Mouse (Mus musculus) retina, embryonic 14.5 days (tissue): Measurements from ENCODE around the gene Hoxb9.

Experiments used
- DNase-seq: peaks from one replicate; pipeline ENCODE4 v3.0.0-alpha.2; 2015; ENCODE audit warnings: low spot score

The Hoxb9 gene

GRCm38 (mm10) chr11:96284774-96285734, 13.8 kb downstream of the Hoxb9 start:
- no peak for DNase-seq

GRCm38 (mm10) chr11:96285771-96286738, 14.8 kb downstream of the Hoxb9 start, which contains the start of gene Hoxb7:
Hoxb7 (plus strand) TSS chr11:96286623.
- DNase-seq = no peak

- DNase-seq = no peak
Measured at GRCm38 (mm10) chr11:96286739-96287385, 15.6 kb downstream of the Hoxb9 start.

- no peak for DNase-seq
Measured at GRCm38 (mm10) chr11:96287411-96287810, 16.2 kb downstream of the Hoxb9 start.

GRCm38 (mm10) chr11:96288455-96289221, 17.4 kb downstream of the Hoxb9 start:
- no peak for DNase-seq

- no peak for DNase-seq
Measured at GRCm38 (mm10) chr11:96289293-96289692, 18.0 kb downstream of the Hoxb9 start.

- DNase-seq = no peak
Measured at GRCm38 (mm10) chr11:96289837-96290236, 18.6 kb downstream of the Hoxb9 start.

- no peak for DNase-seq
Measured at GRCm38 (mm10) chr11:96290705-96291355, 19.6 kb downstream of the Hoxb9 start.

- no peak for DNase-seq
Measured at GRCm38 (mm10) chr11:96291681-96292564, 20.7 kb downstream of the Hoxb9 start, which contains the start of gene Hoxb6. Hoxb6 (plus strand) TSS chr11:96292476.

- DNase-seq = no peak
Measured at GRCm38 (mm10) chr11:96292565-96293301, 21.5 kb downstream of the Hoxb9 start.

GRCm38 (mm10) chr11:96293302-96293921, 22.2 kb downstream of the Hoxb9 start:
- no peak for DNase-seq

GRCm38 (mm10) chr11:96294245-96295091, 23.2 kb downstream of the Hoxb9 start:
- peak; percentile 87 for DNase-seq

- DNase-seq = no peak
Measured at GRCm38 (mm10) chr11:96295092-96295835, 24.0 kb downstream of the Hoxb9 start.

GRCm38 (mm10) chr11:96296997-96297396, 25.7 kb downstream of the Hoxb9 start:
- DNase-seq = no peak

- DNase-seq = no peak
Measured at GRCm38 (mm10) chr11:96297428-96297827, 26.2 kb downstream of the Hoxb9 start.

- no peak for DNase-seq
Measured at GRCm38 (mm10) chr11:96297968-96298635, 26.8 kb downstream of the Hoxb9 start.
